Mouse (Mus musculus): Measurements from ENCODE around the gene Ccnb3.
"Not testable (repeated sequence)": the region's sequence is repeated elsewhere in the genome, so short reads cannot be mapped to it uniquely, and the experiment has no call there.

Gene Ccnb3

DNA sequence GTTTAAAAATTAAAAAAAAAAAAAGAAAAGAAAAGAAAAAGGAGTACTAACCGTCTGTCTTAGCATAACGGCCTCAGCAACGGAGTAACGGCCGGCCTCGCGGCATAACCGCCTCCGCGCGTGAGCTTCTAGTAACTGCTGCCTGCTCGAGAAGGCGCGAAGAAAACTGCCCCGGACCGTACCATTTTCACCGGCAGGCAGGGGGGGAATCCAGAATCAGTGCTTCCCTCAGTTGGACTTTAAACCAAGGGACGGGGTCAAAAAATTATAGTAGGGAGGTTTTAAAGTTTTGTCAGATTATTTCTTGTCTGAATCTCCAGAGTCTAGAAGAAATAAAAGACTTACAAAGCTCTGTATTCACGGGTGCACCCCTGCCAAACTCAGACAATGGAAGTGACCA, at the start of gene Ccnb3:
TSS of gene Ccnb3 (minus strand) at position 101 of the 400 bp plus-strand sequence.
- DNase-seq (ENCODE audit: low spot score) = no peak

GRCm38 (mm10) chrX:7090323-7090722, 48.9 kb upstream of the Ccnb3 start:
- DNase-seq (ENCODE audit: low spot score) = no peak

DNA sequence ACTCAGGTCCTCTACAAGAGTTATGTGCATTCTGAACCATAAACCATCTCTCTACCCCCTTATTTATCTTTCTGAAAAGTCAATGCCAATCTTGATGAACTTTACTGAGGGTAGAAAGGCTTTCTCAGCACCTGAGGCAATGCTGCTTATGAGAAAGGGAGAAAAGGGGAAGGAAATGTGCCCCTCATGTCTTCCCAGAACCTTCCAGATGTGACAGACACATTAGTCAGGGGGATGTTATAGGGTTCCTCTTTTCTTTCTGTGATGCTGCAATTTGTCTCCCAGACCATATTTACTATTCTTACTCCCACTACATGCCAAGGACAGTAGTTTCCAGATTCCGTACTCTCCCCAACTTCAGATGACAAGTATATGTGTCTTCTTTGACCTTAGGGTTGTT, 44.5 kb upstream of the Ccnb3 start:
- DNase-seq (ENCODE audit: low spot score) = no peak

DNA sequence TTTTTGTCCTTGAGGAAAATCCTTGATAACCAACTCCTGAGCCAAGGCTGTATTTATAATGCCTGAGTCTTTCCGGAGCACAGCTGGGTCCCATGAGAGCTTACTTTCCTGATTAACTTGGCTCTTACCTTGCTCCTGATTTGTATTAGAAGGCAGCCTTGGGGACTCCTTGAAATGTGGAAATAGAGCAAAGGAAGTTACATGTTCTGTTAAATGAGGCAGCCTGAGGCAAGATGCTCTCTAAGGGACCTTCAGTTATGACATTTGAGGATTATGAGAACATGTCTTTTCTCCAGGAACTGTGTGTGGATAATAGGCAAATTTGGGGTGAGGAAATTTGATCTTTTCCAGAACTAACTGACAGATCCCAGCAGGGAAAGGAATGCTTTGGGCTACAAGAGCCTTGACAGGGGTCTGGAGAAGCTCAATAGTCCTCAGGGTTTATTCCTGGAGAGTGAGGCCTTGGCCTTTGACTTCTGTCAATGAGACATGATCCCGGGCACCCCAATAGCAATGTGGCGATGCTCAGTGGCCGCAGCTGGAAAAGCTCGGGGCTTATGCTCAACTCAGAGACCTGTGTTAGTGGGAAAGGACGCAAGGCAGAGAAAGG, 38.5 kb upstream of the Ccnb3 start:
- DNase-seq (ENCODE audit: low spot score) = no peak

DNA sequence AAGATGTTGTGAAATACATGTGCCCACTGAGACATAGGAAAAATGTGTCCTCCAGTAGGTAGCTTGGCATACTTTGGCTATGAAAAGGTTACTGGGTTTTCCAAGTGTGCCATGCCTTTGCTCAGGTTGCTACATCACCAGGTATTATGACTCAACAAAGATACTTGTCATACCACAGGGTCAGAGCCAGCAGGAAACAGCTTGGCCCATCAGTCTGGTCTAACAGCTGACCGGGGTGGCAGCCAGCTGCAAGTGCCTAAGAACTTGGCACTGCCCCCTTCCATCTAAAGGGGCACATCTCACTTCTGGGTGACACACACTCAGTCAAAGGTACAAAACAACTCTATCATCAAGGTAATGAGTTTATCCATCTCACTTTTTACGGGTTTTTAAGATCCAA, 26.6 kb upstream of the Ccnb3 start:
- DNase-seq (ENCODE audit: low spot score) = no peak

DNA sequence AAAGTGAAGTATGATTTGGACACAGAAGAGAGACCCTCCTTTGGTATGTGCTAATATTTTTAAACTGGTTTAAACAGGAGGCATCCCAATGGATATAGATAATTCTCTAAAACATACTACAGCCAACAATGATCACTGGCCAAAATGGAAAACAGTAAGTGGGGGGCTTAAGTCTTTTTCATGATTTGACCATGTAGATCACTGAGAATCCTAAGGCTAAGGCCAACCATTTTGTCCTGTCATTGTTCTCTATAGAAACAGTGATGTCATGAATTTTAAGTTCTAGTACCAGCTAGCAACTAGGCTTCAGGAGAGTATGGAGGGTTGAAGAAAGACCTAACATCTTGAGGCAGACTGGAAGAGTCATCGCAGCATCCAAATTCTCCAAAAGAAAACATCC, 25.8 kb upstream of the Ccnb3 start, which contains the start of gene Akap4:
TSS of gene Akap4 (plus strand) at position 301 of the 400 bp plus-strand sequence.
- no peak for DNase-seq (ENCODE audit: low spot score)

DNA sequence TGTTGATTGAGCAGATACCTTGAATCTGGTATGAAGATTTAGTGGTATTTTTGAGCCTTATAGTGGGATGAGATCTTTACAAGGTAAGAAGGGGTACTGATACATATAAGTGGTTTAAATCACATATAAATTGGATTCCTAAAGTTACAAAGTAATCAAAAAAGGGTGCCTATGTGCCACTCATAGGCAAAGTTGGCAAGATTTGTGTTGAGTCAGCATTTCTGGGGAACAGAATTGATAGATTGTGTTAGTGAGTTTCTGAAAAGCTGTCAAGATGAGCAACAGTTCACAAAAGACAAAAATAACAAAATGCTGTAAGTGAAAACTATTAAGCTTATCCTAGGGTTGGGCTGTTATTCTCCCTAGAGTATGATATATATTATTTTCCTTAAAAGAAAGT, 22.7 kb upstream of the Ccnb3 start:
- DNase-seq (ENCODE audit: low spot score) = no peak

DNA sequence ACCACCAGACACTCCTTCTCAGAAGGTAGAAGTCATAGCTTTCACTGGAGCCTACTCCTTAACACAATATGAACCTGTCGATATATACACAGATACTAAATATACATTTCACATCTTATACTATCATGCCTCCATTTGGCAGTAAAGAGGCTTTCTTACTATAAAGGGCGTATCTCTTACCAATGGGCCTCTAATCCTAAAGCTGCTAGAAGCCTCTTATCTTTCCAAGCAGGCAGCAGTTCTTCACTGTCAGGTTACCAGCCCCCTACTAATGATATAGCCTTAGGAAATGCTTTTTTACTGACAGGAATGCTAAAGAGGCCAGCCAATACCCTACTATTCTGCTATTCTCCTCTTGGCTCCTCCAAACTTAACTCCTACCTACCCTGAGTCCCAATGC, 16.2 kb upstream of the Ccnb3 start:
- DNase-seq (ENCODE audit: low spot score) = no peak

DNA sequence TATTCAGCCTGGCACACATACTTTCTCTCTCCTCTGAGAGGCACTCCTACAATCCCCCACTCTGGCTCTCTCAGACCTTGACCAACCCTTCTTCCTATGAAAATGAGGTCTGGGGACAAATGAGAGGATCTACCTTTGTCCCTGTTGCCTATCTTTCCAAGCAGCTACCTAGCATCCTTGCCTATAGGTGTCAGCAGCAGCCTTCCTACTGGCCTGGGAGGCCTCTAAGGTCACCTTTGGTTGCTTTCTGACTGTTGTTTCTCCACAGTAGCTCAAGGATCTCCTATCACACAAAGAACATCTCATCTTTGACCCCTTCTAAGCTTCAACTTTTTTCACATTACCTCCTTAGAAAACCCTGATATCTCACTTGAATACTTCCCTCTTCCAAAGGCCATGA, 15.6 kb upstream of the Ccnb3 start:
- no peak for DNase-seq (ENCODE audit: low spot score)

GRCm38 (mm10) chrX:6983916-6984315, 57.5 kb downstream of the Ccnb3 start:
- not testable (repeated sequence) for DNase-seq (ENCODE audit: low spot score)

DNA sequence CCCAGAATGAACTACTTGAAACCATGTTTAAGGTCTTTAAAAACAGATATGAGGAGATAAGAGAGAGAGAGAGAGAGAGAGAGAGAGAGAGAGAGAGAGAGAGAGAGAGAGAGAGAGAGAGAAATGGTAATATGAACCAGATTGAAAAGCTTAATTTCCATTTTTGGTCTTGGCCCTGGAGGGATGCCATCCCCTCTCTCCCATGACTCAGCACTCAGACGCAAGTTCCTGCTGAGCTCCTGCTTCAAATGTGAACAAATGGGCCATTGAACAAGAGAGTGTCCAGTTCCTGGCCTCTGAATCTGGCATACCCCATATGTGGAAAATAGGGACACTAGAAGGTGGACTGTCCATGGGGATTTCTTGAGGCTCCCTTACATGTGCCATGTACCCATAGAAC, 69.5 kb downstream of the Ccnb3 start:
- no peak for DNase-seq (ENCODE audit: low spot score)

DNA sequence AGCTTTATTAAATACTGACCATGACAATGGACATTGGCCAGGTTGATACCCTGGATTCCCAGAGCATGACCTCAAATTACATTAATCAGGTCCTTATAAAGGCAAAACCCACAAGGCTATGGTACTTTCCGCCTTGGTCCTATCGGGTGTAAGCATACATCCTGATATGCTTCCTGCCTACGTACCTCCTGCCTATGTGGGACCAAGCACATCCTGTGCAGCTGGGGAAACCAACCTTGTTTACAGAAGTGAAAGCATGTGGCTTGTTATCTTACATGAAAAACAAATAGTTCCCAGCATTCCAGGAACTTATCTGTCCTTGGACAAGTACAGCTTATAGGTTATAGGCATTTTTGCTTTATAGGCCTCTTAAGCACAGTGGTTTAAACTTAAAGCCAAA, 72.8 kb downstream of the Ccnb3 start:
- no peak for DNase-seq (ENCODE audit: low spot score)
